Mouse (Mus musculus): ENCODE measurements at regions not wholly inside any gene's neighbourhood (a gene's known extent, or its start where the extent isn't known, plus 50 kb on each side); places are given as distances from the start of the nearest gene placed in this dataset.

- DNase-seq (ENCODE audit: low spot score in 2 of 2): no peak
Observed at GRCm38 (mm10) chr1:193949817-193950216, 579.7 kb upstream of the Camk1g start.

GRCm38 (mm10) chr1:193946953-193947586, 577.0 kb upstream of the Camk1g start:
- no peak for DNase-seq (ENCODE audit: low spot score in 2 of 2)

- no peak for DNase-seq (ENCODE audit: low spot score in 2 of 2)
Observed at GRCm38 (mm10) chr1:193935969-193936368, 565.9 kb upstream of the Camk1g start.

- no peak for DNase-seq (ENCODE audit: low spot score in 2 of 2)
Observed at GRCm38 (mm10) chr1:193934308-193934707, 564.2 kb upstream of the Camk1g start.

- DNase-seq (ENCODE audit: low spot score in 2 of 2): peak in 1 of 2 experiments; percentile 26
Observed at GRCm38 (mm10) chr1:193931131-193931729, 561.1 kb upstream of the Camk1g start.

GRCm38 (mm10) chr1:193928607-193929006, 558.5 kb upstream of the Camk1g start:
- no peak for DNase-seq (ENCODE audit: low spot score in 2 of 2)

- DNase-seq (ENCODE audit: low spot score in 2 of 2): no peak
Observed at GRCm38 (mm10) chr1:193922756-193923155, 552.7 kb upstream of the Camk1g start.

GRCm38 (mm10) chr1:193919243-193919642, 549.1 kb upstream of the Camk1g start:
- no peak for DNase-seq (ENCODE audit: low spot score in 2 of 2)

GRCm38 (mm10) chr1:193905711-193906110, 535.6 kb upstream of the Camk1g start:
- no peak for DNase-seq (ENCODE audit: low spot score in 2 of 2)

- DNase-seq (ENCODE audit: low spot score in 2 of 2): no peak
Observed at GRCm38 (mm10) chr1:193894072-193894471, 524.0 kb upstream of the Camk1g start.

GRCm38 (mm10) chr1:193876540-193876939, 506.4 kb upstream of the Camk1g start:
- DNase-seq (ENCODE audit: low spot score in 2 of 2): no peak

GRCm38 (mm10) chr1:193876121-193876520, 506.0 kb upstream of the Camk1g start:
- peak in 1 of 2 experiments; percentile 23 for DNase-seq (ENCODE audit: low spot score in 2 of 2)

- DNase-seq (ENCODE audit: low spot score in 2 of 2): no peak
Observed at GRCm38 (mm10) chr1:193875287-193875686, 505.2 kb upstream of the Camk1g start.

- no peak for DNase-seq (ENCODE audit: low spot score in 2 of 2)
Observed at GRCm38 (mm10) chr1:193870731-193871130, 500.6 kb upstream of the Camk1g start.

GRCm38 (mm10) chr1:193868639-193869320, 498.7 kb upstream of the Camk1g start:
- DNase-seq (ENCODE audit: low spot score in 2 of 2): no peak

GRCm38 (mm10) chr1:193860767-193861299, 490.7 kb upstream of the Camk1g start:
- DNase-seq (ENCODE audit: low spot score in 2 of 2): no peak

GRCm38 (mm10) chr1:193860354-193860753, 490.3 kb upstream of the Camk1g start:
- no peak for DNase-seq (ENCODE audit: low spot score in 2 of 2)

- no peak for DNase-seq (ENCODE audit: low spot score in 2 of 2)
Observed at GRCm38 (mm10) chr1:193859257-193860125, 489.4 kb upstream of the Camk1g start.

- no peak for DNase-seq (ENCODE audit: low spot score in 2 of 2)
Observed at GRCm38 (mm10) chr1:193847922-193848321, 477.8 kb upstream of the Camk1g start.

GRCm38 (mm10) chr1:193844868-193845267, 474.8 kb upstream of the Camk1g start:
- DNase-seq (ENCODE audit: low spot score in 2 of 2): no peak

GRCm38 (mm10) chr1:193844461-193844860, 474.4 kb upstream of the Camk1g start:
- no peak for DNase-seq (ENCODE audit: low spot score in 2 of 2)

- DNase-seq (ENCODE audit: low spot score in 2 of 2): no peak
Observed at GRCm38 (mm10) chr1:193800998-193801397, 430.9 kb upstream of the Camk1g start.
